Mouse (Mus musculus) hematopoietic stem cell, adult 5-6 weeks (primary cell): ENCODE results near the gene Nol4l. TPM values are rescaled to one million over a fixed set of nuclear protein-coding genes. Genes with fewer than 3 reads are reported as not detected.

Source experiments
- ATAC-seq, 2 experiments: fragments of 125-278 bp in 1 of 2; replicated peaks in 1 of 2; 2 replicates each; pipeline ENCODE4 v1.8.0; 2016 to 2017; ENCODE audit warnings: inconsistent platforms in 2 of 2, mild to moderate bottlenecking in 2 of 2, moderate number of reproducible peaks in 2 of 2, low read depth in 1 of 2, moderate TSS enrichment in 1 of 2; ENCODE audit not compliant: low FRiP score in 2 of 2, poor library complexity in 2 of 2, severe bottlenecking in 2 of 2, insufficient read depth in 1 of 2, low TSS enrichment in 1 of 2
- total RNA-seq: library from RNA; stranded (forward); fragments of 172-1452, 232-1000 nt; gene quantifications from 2 replicates; pipeline ENCODE4 v1.2.3, GENCODE M21; 2017

Nol4l gene
- total RNA-seq, 1 experiment from 2014 or later = 5.2 TPM

DNA sequence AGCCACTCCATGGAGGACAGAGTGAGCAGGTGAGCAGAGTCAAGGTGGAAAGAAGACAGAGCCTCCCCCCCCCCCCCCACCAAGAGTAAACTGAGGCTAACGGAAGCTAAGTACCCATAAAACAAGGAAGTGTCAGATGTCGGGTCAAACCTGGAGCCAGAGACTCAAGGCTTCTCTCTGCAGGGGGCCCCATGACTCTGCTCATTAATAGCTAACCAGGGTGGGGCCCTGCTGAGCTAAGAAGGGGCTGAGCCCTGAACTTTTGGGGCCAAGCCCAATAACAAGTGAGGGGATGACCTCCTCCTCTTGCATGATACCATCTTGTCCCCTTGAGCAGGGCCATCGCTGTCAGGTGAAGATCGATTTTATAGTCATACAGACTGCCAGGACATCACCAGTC is 17.2 kb upstream of the Nol4l start:
- no peak for ATAC-seq

DNA sequence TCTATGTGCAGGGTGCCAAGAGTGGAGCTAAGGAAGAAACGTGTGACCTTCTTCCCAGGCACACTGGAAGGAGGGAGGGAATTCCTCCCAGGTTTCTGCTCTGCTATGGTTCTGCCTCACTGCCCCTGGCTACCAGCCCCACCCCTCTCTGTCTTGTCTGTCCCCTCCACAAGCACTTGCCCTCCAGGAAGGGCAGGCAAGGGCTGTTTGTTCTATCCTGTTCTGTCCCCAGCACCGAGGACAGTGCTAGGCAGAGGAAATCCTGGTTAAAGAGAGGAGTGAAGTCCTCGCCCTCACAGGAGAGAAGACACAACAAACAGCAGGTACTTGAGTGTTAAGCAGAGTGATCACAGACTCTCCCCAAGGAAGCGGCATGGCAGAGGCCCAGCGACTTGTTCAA is 16.7 kb upstream of the Nol4l start:
- no peak for ATAC-seq

DNA sequence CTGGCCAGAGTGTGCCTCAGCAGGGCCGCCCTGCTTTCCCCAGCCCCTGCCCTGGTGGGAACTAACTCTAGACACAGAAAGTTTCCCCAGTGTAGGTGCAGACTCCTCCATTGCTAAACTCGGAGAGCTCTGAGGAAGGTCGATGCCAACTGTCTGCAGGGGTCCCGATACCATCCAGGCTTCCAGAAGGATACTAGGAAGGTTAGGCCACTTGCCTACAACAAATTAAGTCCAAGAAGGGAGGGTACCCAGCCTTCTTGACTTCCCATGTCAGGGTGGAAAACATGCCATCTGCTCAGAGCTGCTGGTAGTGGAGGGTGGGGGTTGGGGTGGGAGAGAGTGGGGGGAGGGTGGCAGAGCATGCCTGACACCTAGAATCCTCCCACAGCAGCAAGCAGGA is 15.0 kb upstream of the Nol4l start:
- ATAC-seq = no peak

DNA sequence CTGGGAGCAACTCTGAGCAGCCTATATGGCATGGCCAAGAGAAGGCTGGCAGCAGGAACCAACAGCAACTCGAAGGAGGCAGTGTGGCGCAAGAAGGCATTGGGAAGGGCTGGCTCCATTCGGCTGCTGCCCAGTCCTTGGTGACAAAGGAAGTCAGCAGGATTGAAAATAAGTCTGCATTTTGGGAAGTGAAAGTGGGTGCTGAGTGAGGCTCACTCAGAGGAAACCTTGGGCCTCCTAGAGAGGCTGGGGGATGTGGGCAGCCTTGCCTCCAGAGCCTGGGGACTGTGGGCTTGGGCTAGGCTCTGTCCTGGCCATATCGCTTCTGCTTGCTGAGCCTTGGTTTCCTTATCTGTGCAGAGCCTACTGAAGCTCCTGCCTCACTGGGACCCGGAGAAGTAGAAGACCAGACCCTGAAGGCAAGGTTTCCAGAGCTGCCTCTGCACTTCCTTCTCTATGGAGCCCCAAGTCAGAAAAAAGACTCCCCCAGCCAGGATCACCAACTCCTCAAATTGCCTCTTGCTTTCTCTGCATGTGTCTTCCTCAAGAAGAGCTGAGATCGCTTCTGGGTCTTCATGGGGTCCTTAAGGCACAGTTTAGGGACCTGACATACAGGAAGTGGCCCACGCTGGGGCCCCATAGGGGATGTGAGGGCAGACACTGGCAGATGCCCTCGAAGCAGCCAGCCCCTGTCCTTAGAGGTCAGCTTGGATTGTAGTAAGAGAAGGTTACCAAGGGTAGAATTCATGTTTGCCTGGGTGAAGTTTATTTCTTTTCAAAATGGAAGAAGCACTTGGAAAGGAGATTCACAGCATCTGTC is 14.3 kb upstream of the Nol4l start:
- peak; percentile 62 to 65 for ATAC-seq

DNA sequence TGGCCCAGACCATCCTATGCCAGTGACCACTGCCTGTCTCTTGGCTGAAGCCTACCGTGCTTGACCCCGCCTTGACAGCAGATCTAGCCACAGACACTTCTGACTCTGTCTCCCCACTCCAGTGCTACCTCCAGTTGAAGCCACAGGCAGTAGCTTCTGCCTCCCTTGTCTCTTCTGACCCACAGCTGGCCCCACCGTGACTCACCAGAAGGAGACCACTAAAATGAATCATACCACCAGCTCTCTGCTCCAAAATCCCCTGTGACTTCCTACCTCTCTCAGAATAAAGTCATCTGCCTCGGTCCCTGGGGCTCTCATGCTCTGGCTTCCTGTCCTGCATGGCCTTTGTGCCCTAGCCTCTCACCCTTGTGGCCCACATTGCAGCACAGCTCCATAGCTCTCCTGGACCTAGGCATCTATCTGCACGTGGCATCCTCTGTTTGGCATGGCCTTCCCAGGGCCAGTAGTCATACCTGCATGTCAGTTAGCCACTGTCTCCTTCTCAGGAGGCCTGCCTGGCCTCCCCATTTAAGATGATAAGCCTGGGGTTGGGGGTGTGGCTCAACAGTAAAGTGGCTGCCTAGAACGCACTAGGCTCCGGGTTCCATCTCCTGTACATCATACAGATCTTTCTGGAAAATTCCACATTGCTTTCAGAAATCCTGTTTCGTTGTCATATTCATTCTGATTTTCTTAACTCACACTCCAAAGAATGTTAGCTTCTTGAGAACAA is 13.3 kb upstream of the Nol4l start:
- ATAC-seq = no peak

DNA sequence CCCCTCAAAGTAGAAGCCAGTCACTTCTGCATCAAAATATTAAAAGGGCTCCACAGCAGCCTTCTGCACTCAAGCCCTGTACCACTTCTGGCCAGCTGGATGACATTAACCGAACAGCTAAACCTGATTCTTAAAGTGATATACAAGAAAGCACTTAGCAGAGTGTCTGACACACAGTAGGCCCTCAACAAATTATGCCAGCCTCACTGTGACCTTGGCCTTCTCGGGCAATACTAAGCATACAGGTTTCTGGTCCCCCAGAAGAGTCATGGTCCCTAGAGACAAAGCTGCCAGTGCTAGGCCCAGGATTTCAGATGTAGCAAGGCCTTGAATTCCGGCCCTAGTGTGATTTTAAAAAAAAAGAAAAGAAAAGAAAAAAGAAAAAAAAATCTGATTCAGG is 9.1 kb upstream of the Nol4l start:
- no peak for ATAC-seq

DNA sequence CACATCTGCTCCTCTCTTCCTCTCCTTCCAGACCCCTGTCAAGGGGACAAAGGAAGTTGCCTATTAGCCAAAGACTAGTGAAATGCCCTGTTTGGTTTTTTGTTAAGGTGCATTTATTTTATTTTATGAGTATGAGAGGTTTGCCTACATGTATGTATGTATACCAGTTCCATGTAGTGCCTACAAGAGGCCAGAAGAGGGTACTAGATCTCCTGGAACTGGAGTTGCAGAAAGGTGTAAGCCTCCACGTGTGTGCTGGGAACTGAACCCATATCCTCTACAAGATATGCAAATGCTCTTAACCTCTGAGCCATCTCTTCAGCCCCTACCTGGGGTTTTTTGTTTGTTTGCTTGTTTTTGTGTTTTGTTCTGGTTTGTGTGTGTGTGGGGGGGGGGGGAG is 4.2 kb upstream of the Nol4l start:
- ATAC-seq = no peak

DNA sequence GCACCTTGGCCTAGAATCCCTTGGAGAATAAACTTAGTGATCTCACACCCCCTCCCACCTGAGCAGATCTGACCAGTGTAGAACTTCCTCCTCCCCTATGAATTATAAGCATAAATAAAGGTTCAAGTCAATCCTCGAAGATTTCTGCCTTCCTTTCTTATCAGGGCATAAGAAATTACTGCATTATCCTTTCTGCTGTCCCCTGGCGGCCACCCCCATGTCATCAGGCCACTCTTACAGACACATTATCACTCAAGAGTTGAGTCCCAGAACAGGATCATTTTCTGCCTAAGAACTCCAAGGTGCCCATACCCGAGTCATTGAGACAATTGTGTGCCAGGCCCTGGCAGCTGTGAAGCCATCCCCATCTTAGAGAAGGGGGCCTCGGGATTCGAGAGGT is 1.2 kb upstream of the Nol4l start:
- ATAC-seq = no peak

DNA sequence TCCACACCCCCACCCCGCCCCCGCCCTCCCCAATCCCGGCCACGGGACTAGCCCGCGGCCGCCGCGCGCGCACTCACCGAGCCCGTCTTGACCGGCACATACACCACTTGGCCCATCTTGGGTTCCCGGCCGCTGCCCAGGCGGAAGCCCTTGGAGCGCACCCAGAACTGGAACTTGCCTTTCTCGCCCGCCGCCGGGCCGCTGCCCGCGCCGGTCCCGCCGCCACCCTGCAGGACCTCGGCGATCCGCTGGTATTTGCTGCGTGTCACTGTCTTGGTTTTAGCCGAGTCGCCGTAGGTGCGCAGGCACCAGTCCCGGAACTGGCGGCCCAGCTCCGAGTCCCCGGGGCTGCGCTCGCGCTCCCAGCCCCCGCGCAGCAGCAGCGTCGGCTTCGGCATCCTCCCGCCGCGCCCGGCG is 398 bp downstream of the Nol4l start:
- no peak for ATAC-seq

DNA sequence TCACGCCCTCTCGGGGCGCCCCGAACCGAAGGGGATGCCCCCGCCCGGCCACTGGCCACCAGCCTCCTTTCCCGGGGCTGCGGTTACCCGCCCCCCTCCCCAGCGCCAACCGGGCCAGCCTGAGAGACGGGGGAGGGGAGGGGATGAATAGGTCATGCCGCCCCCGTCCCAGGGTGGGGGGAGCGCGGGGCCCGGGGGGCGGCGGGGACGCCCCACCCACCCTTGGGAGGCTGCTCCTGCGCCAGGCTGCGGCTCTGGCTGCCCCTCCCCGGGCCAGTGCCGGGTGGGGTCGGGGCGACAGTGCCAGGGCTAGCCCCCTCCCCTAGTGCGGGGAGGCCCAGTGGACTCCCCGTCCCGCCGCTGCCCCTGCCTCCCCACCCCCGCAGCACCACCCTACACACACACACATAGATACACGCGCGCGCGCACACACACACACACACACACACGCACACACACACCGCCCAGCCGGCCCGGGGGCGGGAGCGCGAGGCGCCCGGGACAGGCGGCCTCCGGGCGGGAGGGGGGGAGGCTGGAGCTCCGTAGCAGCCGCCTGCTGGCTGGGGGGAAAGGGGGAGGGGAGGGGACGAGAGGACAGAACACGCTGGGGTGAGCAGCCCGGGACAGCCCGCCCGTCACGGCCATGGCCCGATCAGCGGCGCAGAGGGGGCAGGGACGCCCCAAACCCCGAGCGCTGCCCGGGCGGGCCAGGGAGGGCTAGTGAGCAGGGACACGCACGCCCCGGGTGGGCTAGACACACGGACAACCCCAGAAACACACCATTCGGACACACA is 1.0 kb downstream of the Nol4l start:
- no peak for ATAC-seq

DNA sequence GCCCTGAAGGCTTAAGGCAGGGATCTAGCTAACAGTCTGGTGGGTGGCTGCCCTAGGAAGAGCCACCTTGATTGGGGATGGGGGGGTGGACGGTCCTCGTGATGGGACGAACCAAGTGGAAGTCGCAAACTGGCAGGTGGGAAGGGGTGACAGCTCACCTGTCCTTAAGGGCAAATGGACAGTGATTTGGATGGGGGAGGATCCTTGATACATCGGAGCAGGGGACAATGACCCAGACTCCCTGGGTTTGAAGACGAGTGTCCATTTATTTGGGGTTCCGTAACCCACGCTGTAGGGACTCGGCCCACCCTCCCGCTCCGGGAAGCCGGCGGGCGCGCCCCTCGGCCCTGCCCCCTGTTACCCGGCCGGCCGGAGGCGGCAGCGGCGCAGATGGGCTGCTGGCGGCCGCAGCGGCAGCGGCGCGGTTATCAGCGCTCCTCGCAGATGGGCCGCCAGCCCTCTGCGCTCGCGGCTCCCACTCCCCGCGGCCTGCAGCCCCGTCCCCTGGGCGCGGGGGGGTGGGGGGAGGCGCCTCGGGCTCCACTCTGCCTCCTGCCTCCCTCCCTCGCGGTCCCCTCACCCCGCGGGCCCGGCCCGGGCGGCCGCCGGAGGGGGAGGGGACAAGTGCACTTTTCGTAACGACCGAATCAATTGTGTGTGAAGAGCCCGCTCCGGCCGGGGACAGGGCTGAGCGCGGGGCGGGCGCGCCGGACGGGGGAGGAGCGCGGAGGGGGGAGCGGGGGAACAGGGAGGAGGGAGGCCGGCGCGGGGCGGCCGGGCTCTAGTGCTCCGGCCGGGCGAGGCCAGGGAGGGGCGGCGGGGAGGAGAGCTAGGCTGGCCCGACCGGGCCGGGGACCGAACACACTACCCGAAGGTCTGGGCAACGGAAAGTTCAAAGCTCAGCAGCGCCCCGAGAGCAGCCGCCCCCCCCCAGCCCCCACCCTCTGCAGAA is 1.9 kb downstream of the Nol4l start:
- ATAC-seq = no peak

DNA sequence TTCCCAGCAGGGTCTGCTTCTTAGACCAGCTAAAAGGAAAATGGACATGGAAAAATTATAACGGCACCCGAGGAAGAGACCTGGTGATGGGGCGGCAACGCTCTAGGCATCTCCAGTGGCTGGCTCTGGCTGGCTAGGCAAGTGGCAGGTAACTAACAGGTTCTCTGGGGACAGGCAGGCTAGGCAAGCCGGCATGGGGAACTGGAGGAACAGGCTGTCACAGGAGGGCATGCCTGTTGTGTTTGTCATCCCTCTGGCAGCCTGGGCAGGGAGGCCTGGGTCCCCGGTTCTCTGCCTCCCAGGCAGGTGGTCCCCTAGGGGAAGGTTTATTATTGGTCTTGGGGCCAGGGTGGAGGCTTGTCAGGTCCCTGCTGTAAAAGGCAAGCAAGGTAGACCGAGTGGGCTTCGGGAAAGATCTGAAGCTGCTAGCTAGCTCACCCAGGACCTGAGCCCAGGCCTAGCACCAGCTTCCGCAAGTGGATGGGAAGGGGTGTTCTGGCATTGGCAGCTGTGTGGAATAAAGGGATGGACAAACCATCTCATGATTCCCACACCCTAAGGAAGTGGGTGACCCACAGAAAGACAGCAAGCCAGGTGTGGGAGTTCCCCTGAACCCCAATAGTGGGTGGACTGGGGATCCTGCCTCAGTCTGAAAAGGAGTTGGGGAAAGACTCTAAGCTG is 2.8 kb downstream of the Nol4l start:
- no peak for ATAC-seq

DNA sequence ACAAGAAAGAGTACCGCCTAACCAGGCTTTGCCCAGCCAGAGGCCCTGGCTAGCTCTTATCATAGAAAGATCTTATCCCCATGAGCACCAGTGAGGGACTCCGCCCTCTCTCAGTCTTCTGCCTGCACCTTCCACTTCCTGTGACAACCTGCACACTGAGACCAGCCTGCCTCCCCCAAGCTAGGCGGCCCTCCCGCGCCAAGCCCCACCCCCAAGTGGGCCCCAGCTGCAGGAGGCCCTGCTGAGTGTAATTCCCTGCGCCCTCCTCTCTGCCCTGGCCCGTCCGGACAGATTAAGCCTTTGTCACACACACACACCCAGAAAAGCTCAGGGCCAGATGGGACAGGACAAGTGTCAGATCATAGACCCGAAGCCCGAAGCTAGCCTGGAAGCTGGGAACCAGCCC is 3.9 kb downstream of the Nol4l start:
- peak; percentile 71 to 87 for ATAC-seq

DNA sequence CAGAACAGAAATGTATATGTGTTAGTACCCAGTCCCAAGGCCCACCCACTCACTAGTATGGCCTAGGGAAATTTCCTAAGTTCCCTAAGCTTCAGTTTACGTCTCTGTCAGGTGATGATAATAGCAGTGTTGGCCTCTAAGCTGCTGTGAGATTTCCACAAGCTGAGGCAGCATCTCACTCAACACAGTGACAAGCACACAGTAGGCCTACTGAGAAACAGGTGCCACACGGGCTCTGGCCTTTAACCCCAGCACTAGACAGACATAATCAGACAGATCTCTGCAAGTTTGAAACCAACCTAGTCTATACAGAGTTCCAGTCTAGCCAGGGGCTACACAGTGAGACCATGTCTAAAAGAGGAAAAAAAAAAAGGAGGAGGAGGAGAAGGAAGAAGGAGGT is 5.0 kb downstream of the Nol4l start:
- ATAC-seq = no peak

DNA sequence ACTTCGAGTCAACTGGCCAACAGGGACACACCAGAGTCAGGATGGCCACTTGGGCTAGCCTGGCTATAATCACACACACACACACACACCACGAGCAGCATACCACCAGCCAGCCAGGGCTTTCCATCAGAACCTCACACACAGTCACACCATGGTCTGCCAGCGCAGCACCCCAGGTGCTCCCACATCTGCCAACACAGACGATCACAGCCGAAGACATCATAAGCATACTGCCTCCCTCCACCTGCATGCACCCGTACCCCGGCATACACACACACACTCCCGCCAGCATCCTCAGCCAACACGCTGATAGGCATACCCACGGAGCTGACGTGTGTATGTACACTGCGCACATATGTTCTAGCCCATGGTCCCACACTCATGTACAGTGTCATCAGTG is 6.1 kb downstream of the Nol4l start:
- ATAC-seq = no peak

DNA sequence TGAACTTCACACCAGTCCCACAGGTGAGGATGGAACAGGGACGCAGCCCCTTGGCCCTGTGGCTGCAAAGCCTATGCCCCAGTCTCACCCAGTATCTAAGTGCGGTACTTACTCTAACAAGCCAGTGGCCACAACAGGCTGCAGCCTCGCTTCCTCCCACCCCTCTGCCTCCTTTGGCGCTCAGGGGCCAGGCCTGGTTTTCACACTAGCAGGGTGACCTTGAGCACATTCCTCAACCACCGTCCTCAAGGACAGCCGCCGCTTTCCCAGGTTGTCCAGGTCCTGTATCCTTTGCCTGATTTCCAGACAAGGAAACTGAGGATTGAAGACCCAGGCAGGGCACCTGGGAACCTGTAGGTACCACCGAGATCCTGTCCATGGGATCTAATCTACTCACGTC is 6.6 kb downstream of the Nol4l start:
- no peak for ATAC-seq

DNA sequence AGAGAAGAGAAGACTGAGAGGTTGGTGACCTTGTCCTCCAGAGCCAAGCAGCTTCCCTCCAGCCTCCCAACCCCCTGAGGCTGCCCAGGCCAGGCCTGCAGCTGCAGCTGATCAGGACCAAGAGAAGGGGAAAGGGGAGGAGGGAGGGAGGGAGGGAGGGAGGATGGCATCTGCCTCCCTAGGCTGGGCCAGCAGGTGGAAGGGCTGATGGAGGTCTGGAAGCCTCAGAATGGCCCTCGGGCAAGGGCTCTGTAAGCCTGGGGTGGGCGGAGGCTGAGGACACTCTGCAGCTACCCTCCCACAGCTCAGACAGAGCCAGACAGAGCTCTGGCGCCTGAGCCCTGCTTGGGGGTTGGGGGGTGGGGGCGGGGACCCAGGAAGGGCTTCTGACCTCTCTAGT is 7.5 kb downstream of the Nol4l start:
- no peak for ATAC-seq
